Mouse (Mus musculus) hindbrain, embryonic 14.5 days (tissue): ENCODE measurements around the gene Rgs9bp. TPM values are rescaled to one million over a fixed set of nuclear protein-coding genes. Genes with fewer than 3 reads are reported as not detected.
"Not testable (repeated sequence)": the region's sequence is repeated elsewhere in the genome, so short reads cannot be mapped to it uniquely, and the experiment has no call there.

Source experiments
- ATAC-seq: fragments of 200-750 bp; cut with Nextera tagmentation; 2 replicates; pipeline ENCODE4 v1.8.0; 2017; ENCODE audit warnings: moderate number of reproducible peaks, mild to moderate bottlenecking, moderate TSS enrichment, moderate library complexity; ENCODE audit not compliant: low FRiP score
- DNase-seq: peaks from one replicate; pipeline ENCODE4 v3.0.0-alpha.2; 2015; ENCODE audit warnings: low spot score
- H3K27ac ChIP-seq: fragments of 300-500 bp; sonication (generic); 2 replicates; pipeline ENCODE4 v1.5.1; 2014; ENCODE audit warnings: mild to moderate bottlenecking, moderate library complexity
- H3K27me3 ChIP-seq: fragments of 300-500 bp; sonication (generic); 2 replicates; pipeline ENCODE4 v1.6.1; 2014; ENCODE audit warnings: mild to moderate bottlenecking, low read length, mixed read lengths; ENCODE audit not compliant: control insufficient read depth, insufficient read depth
- H3K36me3 ChIP-seq: fragments of 300-500 bp; sonication (generic); replicated peaks from 2 replicates; pipeline ENCODE4 v1.6.1; 2014; ENCODE audit not compliant: control insufficient read depth, insufficient read depth
- H3K4me1 ChIP-seq: fragments of 300-500 bp; sonication (generic); replicated peaks from 2 replicates; pipeline ENCODE4 v1.6.1; 2014; ENCODE audit warnings: antibody characterized with exemption, low read length, mixed read lengths; ENCODE audit not compliant: control insufficient read depth, insufficient read depth
- H3K4me2 ChIP-seq: fragments of 300-500 bp; sonication (generic); replicated peaks from 2 replicates; pipeline ENCODE4 v1.6.1; 2014; ENCODE audit warnings: mild to moderate bottlenecking, moderate library complexity
- H3K4me3 ChIP-seq: fragments of 300-500 bp; sonication (generic); replicated peaks from 2 replicates; pipeline ENCODE4 v1.5.1; 2014; ENCODE audit warnings: mild to moderate bottlenecking, low read length
- H3K9ac ChIP-seq: fragments of 300-500 bp; sonication (generic); 2 replicates; pipeline ENCODE4 v1.6.1; 2014
- H3K9me3 ChIP-seq: fragments of 300-500 bp; sonication (generic); 2 replicates; pipeline ENCODE4 v1.6.1; 2016; ENCODE audit warnings: low read length; ENCODE audit not compliant: control insufficient read depth
- WGBS: fragments of 180-500 bp; shearing (Covaris S2); extraction: QIAGEN DNeasy Blood & Tissue Kit; methylation state at CpG from one replicate; pipeline ENCODE4 v1.1.7; 2014; 5-methylcytosine and 5-hydroxymethylcytosine counted together
- polyA plus RNA-seq: library from polyadenylated mRNA; unstranded; fragments of >200 nt; fragmentation: Nextera tagmentation; extraction: Ambion mirVana; gene quantifications from 2 replicates; pipeline ENCODE4 v1.2.1, GENCODE M21; 2014

Rgs9bp gene
- polyA plus RNA-seq, 1 experiment from 2014 or later, result 0.04 TPM

GRCm38 (mm10) chr7:35554605-35555175, 30.7 kb downstream of the Rgs9bp start:
- WGBS, result 4% methylated on average over 28 of the region's 28 CpGs

GRCm38 (mm10) chr7:35553751-35554604, 31.4 kb downstream of the Rgs9bp start:
- H3K9ac ChIP-seq, result peak overlapping the region; percentile 96
- no peaks in the 10 kb centered on the region for H3K27me3 ChIP-seq
- no peak for ATAC-seq
- peak overlapping the region; percentile 97 for H3K4me2 ChIP-seq
- WGBS, result 63% methylated on average over 10 of the region's 10 CpGs
- no peaks in the 10 kb centered on the region for H3K9me3 ChIP-seq
- H3K4me3 ChIP-seq, result peak overlapping the region; percentile 74
- H3K4me1 ChIP-seq, result peaks cover 13% of the 10 kb centered on the region
- H3K27ac ChIP-seq, result no peak overlapping the region
- peaks cover 17% of the 10 kb centered on the region for H3K36me3 ChIP-seq
- DNase-seq, result no peak

More at GRCm38 (mm10) chr7:35554605-35555175, 30.7 kb downstream of the Rgs9bp start:
- H3K27me3 ChIP-seq, result no peaks in the 10 kb centered on the region
- peak overlapping the region; percentile 97 for H3K27ac ChIP-seq
- peaks cover 13% of the 10 kb centered on the region for H3K4me1 ChIP-seq
- no peaks in the 10 kb centered on the region for H3K9me3 ChIP-seq
- H3K36me3 ChIP-seq, result peaks cover 10% of the 10 kb centered on the region
- ATAC-seq (peak; percentile 41; the same call in 1 of the 2 replicates), DNase-seq (peak; percentile 55)
- H3K4me2 ChIP-seq, result peak overlapping the region; percentile 97
- H3K4me3 ChIP-seq, result peak overlapping the region; percentile 74
- H3K9ac ChIP-seq, result peak overlapping the region; percentile 96

- Histone ChIP-seq H3K27ac (no peak overlapping the region), H3K36me3 (peaks cover 37% of the 10 kb centered on the region), H3K4me3 (no peak overlapping the region), H3K4me2 (no peak overlapping the region), H3K9me3 (no peaks in the 10 kb centered on the region), H3K27me3 (no peaks in the 10 kb centered on the region), H3K9ac (no peak overlapping the region), H3K4me1 (no peaks in the 10 kb centered on the region)
- WGBS, result 33% methylated on average over 4 of the region's 4 CpGs
- DNase-seq, result peak; percentile 80
- ATAC-seq, result no peak
These were observed 39.5 kb downstream of the Rgs9bp start for GRCm38 (mm10) chr7:35545881-35546280.

- no peaks in the 10 kb centered on the region for H3K27me3 ChIP-seq
- ATAC-seq, result no peak
- H3K4me1 ChIP-seq, result no peaks in the 10 kb centered on the region
- no peak for DNase-seq
- H3K27ac ChIP-seq, result no peak within 1 kb of the TSS
- no peak within 1 kb of the TSS for H3K4me3 ChIP-seq
- WGBS, result 93% methylated on average over 17 of the region's 17 CpGs
- H3K4me2 ChIP-seq, result no peak within 1 kb of the TSS
- H3K36me3 ChIP-seq, result no peaks in the 10 kb centered on the region
- H3K9ac ChIP-seq, result no peak within 1 kb of the TSS
- no peaks in the 10 kb centered on the region for H3K9me3 ChIP-seq
These were observed 47.8 kb downstream of the Rgs9bp start, which contains the start of gene Tdrd12 for GRCm38 (mm10) chr7:35537562-35537961. Tdrd12 (minus strand) TSS chr7:35537745.

GRCm38 (mm10) chr7:35535750-35536512, 49.5 kb downstream of the Rgs9bp start:
- Histone ChIP-seq H3K27me3 (no peaks in the 10 kb centered on the region), H3K4me2 (no peak overlapping the region), H3K9me3 (no peaks in the 10 kb centered on the region), H3K36me3 (no peaks in the 10 kb centered on the region), H3K4me3 (no peak overlapping the region), H3K27ac (no peak overlapping the region), H3K9ac (no peak overlapping the region), H3K4me1 (no peaks in the 10 kb centered on the region)
- ATAC-seq, result no peak
- 87% methylated on average over 12 of the region's 12 CpGs for WGBS
- no peak for DNase-seq

- not testable (repeated sequence) for H3K27me3 ChIP-seq, H3K4me2 ChIP-seq, H3K9ac ChIP-seq, H3K4me1 ChIP-seq, ATAC-seq, DNase-seq, H3K36me3 ChIP-seq, H3K9me3 ChIP-seq, H3K27ac ChIP-seq, H3K4me3 ChIP-seq
- 62% methylated on average over 1 of the region's 1 CpGs for WGBS
These were observed 54.8 kb downstream of the Rgs9bp start for GRCm38 (mm10) chr7:35530544-35530943.

GRCm38 (mm10) chr7:35530026-35530425, 55.4 kb downstream of the Rgs9bp start:
- Histone ChIP-seq H3K9me3 (no peaks in the 10 kb centered on the region), H3K27me3 (no peaks in the 10 kb centered on the region), H3K4me2 (no peak overlapping the region), H3K4me1 (no peaks in the 10 kb centered on the region), H3K9ac (no peak overlapping the region), H3K27ac (no peak overlapping the region), H3K36me3 (no peaks in the 10 kb centered on the region), H3K4me3 (no peak overlapping the region)
- no peak for DNase-seq
- no peak for ATAC-seq
- 79% methylated on average over 3 of the region's 3 CpGs for WGBS
